Mouse (Mus musculus): Measurements from ENCODE around the gene Higd1a. TPM values are rescaled to one million over a fixed set of nuclear protein-coding genes. Genes with fewer than 3 reads are reported as not detected.
A peak's percentile ranks its signal among the peaks of the same experiment; 100 is the strongest.

Gene Higd1a
- 146 TPM in 2 replicates for polyA plus RNA-seq (2015; fragmentation: Nextera tagmentation; extraction: Ambion mirVana)

GRCm38 (mm10) chr9:121858153-121858488 is at the start of gene Higd1a:
Higd1a (minus strand) TSS chr9:121858362.
- Histone ChIP-seq H3K9ac (replicated peaks) (peak within 1 kb of the TSS; percentile 90), H3K27ac (peak within 1 kb of the TSS; percentile 96), H3K9me3 (no peaks in the 10 kb centered on the region), H3K4me1 (replicated peaks) (peaks cover 14% of the 10 kb centered on the region), H3K4me3 (replicated peaks) (peak within 1 kb of the TSS; percentile 72), H3K36me3 (no peaks in the 10 kb centered on the region), H3K4me2 (replicated peaks) (peak within 1 kb of the TSS; percentile 75), H3K27me3 (no peaks in the 10 kb centered on the region)
- WGBS: 7% methylated on average over 6 of the region's 6 CpGs
- no peak for ATAC-seq

GRCm38 (mm10) chr9:121907356-121908070 is 49.4 kb upstream of the Higd1a start:
- no peaks in the 10 kb centered on the region for H3K4me1 ChIP-seq (replicated peaks)
- H3K4me2 ChIP-seq (replicated peaks): no peak overlapping the region
- H3K27me3 ChIP-seq: no peaks in the 10 kb centered on the region
- ATAC-seq: no peak
- H3K9ac ChIP-seq (replicated peaks): no peak overlapping the region
- H3K9me3 ChIP-seq: no peaks in the 10 kb centered on the region
- no peak overlapping the region for H3K27ac ChIP-seq
- H3K4me3 ChIP-seq (replicated peaks): no peak overlapping the region
- WGBS: 75% methylated on average over 10 of the region's 10 CpGs
- H3K36me3 ChIP-seq: no peaks in the 10 kb centered on the region

- H3K27me3 ChIP-seq: no peaks in the 10 kb centered on the region
- H3K9ac ChIP-seq (replicated peaks): no peak overlapping the region
- H3K9me3 ChIP-seq: no peaks in the 10 kb centered on the region
- ATAC-seq: no peak
- no peaks in the 10 kb centered on the region for H3K36me3 ChIP-seq
- H3K4me2 ChIP-seq (replicated peaks): no peak overlapping the region
- no peak overlapping the region for H3K27ac ChIP-seq
- 88% methylated on average over 5 of the region's 5 CpGs for WGBS
- H3K4me3 ChIP-seq (replicated peaks): no peak overlapping the region
- no peaks in the 10 kb centered on the region for H3K4me1 ChIP-seq (replicated peaks)
Measured at GRCm38 (mm10) chr9:121906456-121906855, 48.3 kb upstream of the Higd1a start.

- 81% methylated on average over 4 of the region's 4 CpGs for WGBS
- Histone ChIP-seq H3K27me3 (no peaks in the 10 kb centered on the region), H3K9me3 (no peaks in the 10 kb centered on the region), H3K4me3 (replicated peaks) (no peak overlapping the region), H3K4me1 (replicated peaks) (no peaks in the 10 kb centered on the region), H3K27ac (no peak overlapping the region), H3K9ac (replicated peaks) (no peak overlapping the region), H3K4me2 (replicated peaks) (no peak overlapping the region), H3K36me3 (no peaks in the 10 kb centered on the region)
- no peak for ATAC-seq
Measured at GRCm38 (mm10) chr9:121905556-121906185, 47.5 kb upstream of the Higd1a start.

GRCm38 (mm10) chr9:121904946-121905345 is 46.8 kb upstream of the Higd1a start:
- H3K9ac ChIP-seq (replicated peaks): no peak overlapping the region
- no peaks in the 10 kb centered on the region for H3K36me3 ChIP-seq
- ATAC-seq: no peak
- H3K4me3 ChIP-seq (replicated peaks): no peak overlapping the region
- no peaks in the 10 kb centered on the region for H3K9me3 ChIP-seq
- H3K27me3 ChIP-seq: no peaks in the 10 kb centered on the region
- no peak overlapping the region for H3K27ac ChIP-seq
- WGBS: 90% methylated on average over 7 of the region's 7 CpGs
- no peak overlapping the region for H3K4me2 ChIP-seq (replicated peaks)
- no peaks in the 10 kb centered on the region for H3K4me1 ChIP-seq (replicated peaks)

GRCm38 (mm10) chr9:121904319-121904718 is 46.2 kb upstream of the Higd1a start:
- no peaks in the 10 kb centered on the region for H3K36me3 ChIP-seq
- 93% methylated on average over 4 of the region's 4 CpGs for WGBS

GRCm38 (mm10) chr9:121903476-121904305 is 45.5 kb upstream of the Higd1a start:
- WGBS: 77% methylated on average over 8 of the region's 8 CpGs
- no peak overlapping the region for H3K4me3 ChIP-seq (replicated peaks)
- no peak for ATAC-seq

More at GRCm38 (mm10) chr9:121904319-121904718, 46.2 kb upstream of the Higd1a start:
- Histone ChIP-seq H3K4me2 (replicated peaks) (no peak overlapping the region), H3K9me3 (no peaks in the 10 kb centered on the region), H3K9ac (replicated peaks) (no peak overlapping the region), H3K4me1 (replicated peaks) (no peaks in the 10 kb centered on the region), H3K27ac (no peak overlapping the region), H3K4me3 (replicated peaks) (no peak overlapping the region), H3K27me3 (no peaks in the 10 kb centered on the region)
- no peak for ATAC-seq

GRCm38 (mm10) chr9:121901710-121902700 is 43.8 kb upstream of the Higd1a start:
- Histone ChIP-seq H3K27ac (no peak overlapping the region), H3K4me2 (replicated peaks) (no peak overlapping the region), H3K9ac (replicated peaks) (no peak overlapping the region), H3K9me3 (no peaks in the 10 kb centered on the region), H3K36me3 (no peaks in the 10 kb centered on the region), H3K27me3 (no peaks in the 10 kb centered on the region), H3K4me1 (replicated peaks) (no peaks in the 10 kb centered on the region), H3K4me3 (replicated peaks) (no peak overlapping the region)
- no peak for ATAC-seq
- 76% methylated on average over 5 of the region's 5 CpGs for WGBS

More at GRCm38 (mm10) chr9:121903476-121904305, 45.5 kb upstream of the Higd1a start:
- H3K4me2 ChIP-seq (replicated peaks): no peak overlapping the region
- H3K4me1 ChIP-seq (replicated peaks): no peaks in the 10 kb centered on the region
- no peaks in the 10 kb centered on the region for H3K27me3 ChIP-seq
- no peaks in the 10 kb centered on the region for H3K9me3 ChIP-seq
- no peak overlapping the region for H3K9ac ChIP-seq (replicated peaks)
- no peaks in the 10 kb centered on the region for H3K36me3 ChIP-seq
- H3K27ac ChIP-seq: no peak overlapping the region

GRCm38 (mm10) chr9:121900282-121900855 is 42.2 kb upstream of the Higd1a start:
- H3K9ac ChIP-seq (replicated peaks): no peak overlapping the region
- no peak overlapping the region for H3K27ac ChIP-seq
- H3K27me3 ChIP-seq: no peaks in the 10 kb centered on the region
- 88% methylated on average over 5 of the region's 5 CpGs for WGBS
- no peak for ATAC-seq
- no peaks in the 10 kb centered on the region for H3K4me1 ChIP-seq (replicated peaks)
- no peaks in the 10 kb centered on the region for H3K36me3 ChIP-seq
- H3K9me3 ChIP-seq: no peaks in the 10 kb centered on the region
- no peak overlapping the region for H3K4me3 ChIP-seq (replicated peaks)
- H3K4me2 ChIP-seq (replicated peaks): no peak overlapping the region

GRCm38 (mm10) chr9:121899306-121899705 is 41.1 kb upstream of the Higd1a start:
- no peaks in the 10 kb centered on the region for H3K36me3 ChIP-seq
- ATAC-seq: no peak
- WGBS: 73% methylated on average over 6 of the region's 6 CpGs
- no peak overlapping the region for H3K4me3 ChIP-seq (replicated peaks)
- H3K9me3 ChIP-seq: no peaks in the 10 kb centered on the region
- no peaks in the 10 kb centered on the region for H3K4me1 ChIP-seq (replicated peaks)
- H3K9ac ChIP-seq (replicated peaks): no peak overlapping the region
- H3K4me2 ChIP-seq (replicated peaks): no peak overlapping the region
- H3K27me3 ChIP-seq: no peaks in the 10 kb centered on the region
- H3K27ac ChIP-seq: no peak overlapping the region

- Histone ChIP-seq H3K4me1 (replicated peaks) (no peaks in the 10 kb centered on the region), H3K4me3 (replicated peaks) (no peak within 1 kb of the TSS), H3K9me3 (no peaks in the 10 kb centered on the region), H3K27me3 (no peaks in the 10 kb centered on the region), H3K9ac (replicated peaks) (no peak within 1 kb of the TSS), H3K27ac (no peak within 1 kb of the TSS), H3K4me2 (replicated peaks) (no peak within 1 kb of the TSS), H3K36me3 (no peaks in the 10 kb centered on the region)
- 78% methylated on average over 9 of the region's 9 CpGs for WGBS
- ATAC-seq: no peak
Measured at GRCm38 (mm10) chr9:121898245-121898644, 40.1 kb upstream of the Higd1a start, which contains the start of gene Ackr2. Ackr2 (plus strand) TSS chr9:121898355.

Measured in midbrain, embryonic 13.5 days (tissue).